12 mouse cellular contexts compared by ENCODE assay signal in genomic region chr14:31160196-31161150, GRCm38 (mm10). TPM values are rescaled to one million over a fixed set of nuclear protein-coding genes. Genes with fewer than 3 reads are reported as not detected.
A peak's percentile ranks its signal among the peaks of the same experiment; 100 is the strongest.
DNase-seq lines count a peak whose midpoint lies in the region; ATAC-seq and TF ChIP-seq lines count a peak whose summit lies in the region.
"Had no signal": no experiment of that assay in that cellular context is flagged by ENCODE, and none has a peak within 500 bp of the region (broad histone marks: within the 10 kb centered on the region; RNA-seq: fewer than 3 reads in every experiment).

No protein-coding gene starts in this region.

- H3K4me1 ChIP-seq in intestine, postnatal 0 days (replicated peaks; ENCODE audit: control insufficient read depth, insufficient read depth, low read length): peaks cover 7% of the 10 kb centered on the region; the same call in 1 of the 2 replicates
- H3K4me1 ChIP-seq in thymus, adult 2 months (replicated peaks; ENCODE audit: control insufficient read depth, insufficient read depth, low read length): no peaks in the 10 kb centered on the region
- peaks cover 10% of the 10 kb centered on the region for H3K4me1 ChIP-seq in kidney, embryonic 16.5 days (ENCODE audit: insufficient read depth, low read length)

- H3K9me3 ChIP-seq in intestine, postnatal 0 days (ENCODE audit: control insufficient read depth): no peaks in the 10 kb centered on the region
- no peaks in the 10 kb centered on the region for H3K9me3 ChIP-seq in kidney, embryonic 16.5 days (ENCODE audit: low read length)
- H3K9me3 ChIP-seq: forebrain, embryonic 12.5 days; hindbrain, embryonic 12.5 days had no signal

- 0 out of 2 replicates have a peak overlapping the region, but pooled peaks have one; percentile 5 for H3K4me3 ChIP-seq in intestine, postnatal 0 days (ENCODE audit: low read depth, low read length)
- H3K4me3 ChIP-seq in thymus, adult 2 months (ENCODE audit: control insufficient read depth, insufficient read depth, low read length): no peak overlapping the region
- H3K4me3 ChIP-seq in kidney, embryonic 16.5 days (ENCODE audit: low read length): no peak overlapping the region
- H3K4me3 ChIP-seq: forebrain, embryonic 12.5 days; hindbrain, embryonic 12.5 days had no signal

- H3K27ac ChIP-seq in intestine, postnatal 0 days (ENCODE audit: low read depth, low read length): no peak overlapping the region
- no peak overlapping the region for H3K27ac ChIP-seq in thymus, adult 2 months (ENCODE audit: control insufficient read depth, insufficient read depth, low read length)
- H3K27ac ChIP-seq in kidney, embryonic 16.5 days (ENCODE audit: low read length): no peak overlapping the region
- H3K27ac ChIP-seq: forebrain, embryonic 12.5 days; hindbrain, embryonic 12.5 days had no signal

- H3K27me3 ChIP-seq in intestine, postnatal 0 days (replicated peaks; ENCODE audit: control insufficient read depth, insufficient read depth, low read length): no peaks in the 10 kb centered on the region
- no peaks in the 10 kb centered on the region for H3K27me3 ChIP-seq in thymus, adult 2 months (ENCODE audit: control insufficient read depth, insufficient read depth, low read length)
- no peaks in the 10 kb centered on the region for H3K27me3 ChIP-seq in kidney, embryonic 16.5 days (ENCODE audit: insufficient read depth, low read length)
- H3K27me3 ChIP-seq: forebrain, embryonic 12.5 days; hindbrain, embryonic 12.5 days had no signal

- DNase-seq in A20 (ENCODE audit: low read depth, low spot score): peak; percentile 26
- peak; percentile 19 for DNase-seq in Muller cell, postnatal 12 days (ENCODE audit: inconsistent ontology term)
- DNase-seq in kidney, adult 11 months: no peak
- no peak for DNase-seq in thymus, adult 2 months
- DNase-seq: gastrocnemius, postnatal 25 days; lung, postnatal 10 days; thymus, postnatal 25 days had no signal

- peak overlapping the region; percentile 54 for H3K4me2 ChIP-seq in intestine, postnatal 0 days (replicated peaks; ENCODE audit: low read depth)
- no peak overlapping the region for H3K4me2 ChIP-seq in kidney, embryonic 16.5 days (replicated peaks; ENCODE audit: low read depth, low read length)
- H3K4me2 ChIP-seq: forebrain, embryonic 12.5 days; hindbrain, embryonic 12.5 days had no signal

- TF ChIP-seq POLR2A in thymus, adult 2 months (IDR thresholded peaks at IDR 0.05; ENCODE audit: control insufficient read depth, extremely low read depth, insufficient read depth, low read length, poor library complexity): no peak

- 49% methylated on average over 27 of the region's 27 CpGs for WGBS in intestine, postnatal 0 days
- WGBS in thymus, adult 2 months: 57% methylated on average over 27 of the region's 27 CpGs
- 79% methylated on average over 27 of the region's 27 CpGs for WGBS in kidney, embryonic 16.5 days

- peaks cover 2% of the 10 kb centered on the region; the same call in 1 of the 2 replicates for H3K36me3 ChIP-seq in intestine, postnatal 0 days (ENCODE audit: control insufficient read depth, insufficient read depth)
- no peaks in the 10 kb centered on the region for H3K36me3 ChIP-seq in thymus, adult 2 months (ENCODE audit: control insufficient read depth, insufficient read depth, low read length)
- no peaks in the 10 kb centered on the region for H3K36me3 ChIP-seq in kidney, embryonic 16.5 days (ENCODE audit: insufficient read depth, low read length)
- H3K36me3 ChIP-seq: forebrain, embryonic 12.5 days; hindbrain, embryonic 12.5 days had no signal

- peak; percentile 75 for ATAC-seq in intestine, postnatal 0 days
- peak; percentile 77 for ATAC-seq in megakaryocyte progenitor cell, adult 5-6 weeks (replicated peaks; ENCODE audit: poor library complexity)
- ATAC-seq in kidney, embryonic 16.5 days (ENCODE audit: low FRiP score, low TSS enrichment): no peak

- H3K9ac ChIP-seq in intestine, postnatal 0 days (ENCODE audit: low read depth, low read length): no peak overlapping the region
- H3K9ac ChIP-seq in kidney, embryonic 16.5 days (replicated peaks; ENCODE audit: low read length): no peak overlapping the region
- H3K9ac ChIP-seq: forebrain, embryonic 12.5 days; hindbrain, embryonic 12.5 days had no signal

- TF ChIP-seq CTCF in intestine, postnatal 0 days (IDR thresholded peaks at IDR 0.05; ENCODE audit: low read depth): no peak
- no peak for TF ChIP-seq CTCF in thymus, adult 2 months (IDR thresholded peaks at IDR 0.05; ENCODE audit: borderline replicate concordance, control insufficient read depth, extremely low read depth, insufficient read depth, low read length, poor library complexity)

RNA-seq across cellular contexts. Expression of gene Stab1, which starts 8.0 kb away (rescaled TPM):
- polyA plus RNA-seq in intestine, postnatal 0 days (2015; fragmentation: Nextera tagmentation; extraction: Ambion mirVana): 20.6 and 23.1 TPM in 2 replicates
- 3.2 and 6.7 TPM in 2 replicates for total RNA-seq in megakaryocyte progenitor cell, adult 5-6 weeks (2015)
- total RNA-seq in megakaryocyte progenitor cell, adult 5-6 weeks (2017): 0.44 and 0.87 TPM in 2 replicates
- 17.2 and 26.7 TPM in 2 replicates for polyA plus RNA-seq in thymus, adult 2 months (2012; rRNA removed)
- polyA plus RNA-seq in kidney, embryonic 16.5 days (2015; fragmentation: Nextera tagmentation; extraction: Ambion mirVana): 35.2 and 39.8 TPM in 2 replicates

RNA-seq across cellular contexts. Expression of gene Nt5dc2, which starts 29.6 kb away (rescaled TPM):
- 31.2 and 34.9 TPM in 2 replicates for polyA plus RNA-seq in intestine, postnatal 0 days (2015; fragmentation: Nextera tagmentation; extraction: Ambion mirVana)
- total RNA-seq in megakaryocyte progenitor cell, adult 5-6 weeks (2015): 90.7 and 110 TPM in 2 replicates
- 136 and 153 TPM in 2 replicates for total RNA-seq in megakaryocyte progenitor cell, adult 5-6 weeks (2017)
- polyA plus RNA-seq in thymus, adult 2 months (2012; rRNA removed): 220 and 273 TPM in 2 replicates
- polyA plus RNA-seq in kidney, embryonic 16.5 days (2015; fragmentation: Nextera tagmentation; extraction: Ambion mirVana): 350 and 354 TPM in 2 replicates

RNA-seq across cellular contexts. Expression of gene Smim4, which starts 31.7 kb away (rescaled TPM):
- polyA plus RNA-seq in intestine, postnatal 0 days (2015; fragmentation: Nextera tagmentation; extraction: Ambion mirVana): 127 and 132 TPM in 2 replicates
- total RNA-seq in megakaryocyte progenitor cell, adult 5-6 weeks (2015): 93.8 and 125 TPM in 2 replicates
- total RNA-seq in megakaryocyte progenitor cell, adult 5-6 weeks (2017): 45.3 and 89.8 TPM in 2 replicates
- polyA plus RNA-seq in thymus, adult 2 months (2012; rRNA removed): 77.4 and 91.1 TPM in 2 replicates
- polyA plus RNA-seq in kidney, embryonic 16.5 days (2015; fragmentation: Nextera tagmentation; extraction: Ambion mirVana): 105 and 109 TPM in 2 replicates

RNA-seq across cellular contexts. Expression of gene Tnnc1, which starts 47.6 kb away (rescaled TPM):
- 1.4 and 1.6 TPM in 2 replicates for polyA plus RNA-seq in intestine, postnatal 0 days (2015; fragmentation: Nextera tagmentation; extraction: Ambion mirVana)
- total RNA-seq in megakaryocyte progenitor cell, adult 5-6 weeks (2015): 0.94 TPM in 1 of 2 replicates, not detected in the other
- total RNA-seq in megakaryocyte progenitor cell, adult 5-6 weeks (2017): 0.54 and 0.87 TPM in 2 replicates
- 4.2 and 103 TPM in 2 replicates for polyA plus RNA-seq in thymus, adult 2 months (2012; rRNA removed)
- polyA plus RNA-seq in kidney, embryonic 16.5 days (2015; fragmentation: Nextera tagmentation; extraction: Ambion mirVana): 10.2 and 10.6 TPM in 2 replicates

RNA-seq across cellular contexts. Expression of gene Nisch, which starts 56.3 kb away (rescaled TPM):
- 74.1 and 78.8 TPM in 2 replicates for polyA plus RNA-seq in intestine, postnatal 0 days (2015; fragmentation: Nextera tagmentation; extraction: Ambion mirVana)
- 94.2 and 113 TPM in 2 replicates for total RNA-seq in megakaryocyte progenitor cell, adult 5-6 weeks (2015)
- 69.7 and 88.2 TPM in 2 replicates for total RNA-seq in megakaryocyte progenitor cell, adult 5-6 weeks (2017)
- polyA plus RNA-seq in thymus, adult 2 months (2012; rRNA removed): 569 and 585 TPM in 2 replicates
- 419 and 421 TPM in 2 replicates for polyA plus RNA-seq in kidney, embryonic 16.5 days (2015; fragmentation: Nextera tagmentation; extraction: Ambion mirVana)

Comparison
In these comparisons a context has a peak if more than half of its experiments do, and no peak if none do; other contexts are left out.
1. DNase-seq: peak in A20 (single experiment) and Muller cell, postnatal 12 days (single experiment); none in kidney, adult 11 months (single experiment) and thymus, adult 2 months (single experiment).